Mouse (Mus musculus) hindbrain, embryonic 13.5 days (tissue): Measurements from ENCODE around the gene Pde4b. TPM values are rescaled to one million over a fixed set of nuclear protein-coding genes. Genes with fewer than 3 reads are reported as not detected.

ENCODE experiments used
- ATAC-seq: fragments of 200-750 bp; cut with Nextera tagmentation; 2 replicates; pipeline ENCODE4 v1.8.0; 2017; ENCODE audit warnings: moderate TSS enrichment; ENCODE audit not compliant: low FRiP score
- H3K27ac ChIP-seq: fragments of 300-500 bp; sonication (generic); 2 replicates; pipeline ENCODE4 v1.5.1; 2015; ENCODE audit warnings: inconsistent platforms, mild to moderate bottlenecking, moderate library complexity
- H3K27me3 ChIP-seq: fragments of 300-500 bp; sonication (generic); 2 replicates; pipeline ENCODE4 v1.6.1; 2015; ENCODE audit warnings: mild to moderate bottlenecking, inconsistent platforms
- H3K36me3 ChIP-seq: fragments of 300-500 bp; sonication (generic); 2 replicates; pipeline ENCODE4 v1.6.1; 2015; ENCODE audit warnings: mild to moderate bottlenecking, inconsistent platforms
- H3K4me1 ChIP-seq: fragments of 300-500 bp; sonication (generic); replicated peaks from 2 replicates; pipeline ENCODE4 v1.6.1; 2015; ENCODE audit warnings: inconsistent platforms
- H3K4me2 ChIP-seq: fragments of 300-500 bp; sonication (generic); 2 replicates; pipeline ENCODE4 v1.6.1; 2015; ENCODE audit warnings: inconsistent platforms, mild to moderate bottlenecking, moderate library complexity
- H3K4me3 ChIP-seq: fragments of 300-500 bp; sonication (generic); 2 replicates; pipeline ENCODE4 v1.5.1; 2015; ENCODE audit warnings: mild to moderate bottlenecking, inconsistent platforms
- H3K9ac ChIP-seq: fragments of 300-500 bp; sonication (generic); 2 replicates; pipeline ENCODE4 v1.6.1; 2015; ENCODE audit warnings: mild to moderate bottlenecking, inconsistent platforms
- H3K9me3 ChIP-seq: fragments of 300-500 bp; sonication (generic); 2 replicates; pipeline ENCODE4 v1.6.1; 2016; ENCODE audit warnings: inconsistent platforms
- WGBS: fragments of 180-500 bp; shearing (Covaris S2); methylation state at CpG from one replicate; pipeline ENCODE4 v1.1.7; 2015; 5-methylcytosine and 5-hydroxymethylcytosine counted together
- polyA plus RNA-seq: library from polyadenylated mRNA; unstranded; fragments of >200 nt; fragmentation: Nextera tagmentation; extraction: Ambion mirVana; gene quantifications from 2 replicates; pipeline ENCODE4 v1.2.1, GENCODE M21; 2015

Gene Pde4b
- polyA plus RNA-seq, 1 experiment from 2014 or later = 27.0 TPM

DNA sequence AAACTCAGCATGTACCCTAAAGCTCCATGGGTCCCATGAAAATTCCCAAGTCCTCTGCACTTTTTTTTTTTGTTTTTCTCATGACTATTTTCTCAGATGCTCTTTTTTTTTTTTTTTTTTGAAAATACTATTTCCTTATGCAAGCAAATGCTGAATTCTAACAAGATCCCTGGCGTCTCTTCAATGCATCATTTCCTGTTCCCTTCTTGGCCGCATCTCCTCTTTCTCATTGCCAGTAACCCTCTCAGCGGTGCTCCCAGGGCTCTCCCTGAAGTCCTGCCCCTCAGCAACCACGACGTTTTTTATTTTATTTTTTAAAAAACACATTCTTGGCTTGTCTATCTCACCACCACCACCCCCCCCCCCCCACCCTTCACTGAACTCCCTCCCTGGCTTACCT lies 408.1 kb downstream of the Pde4b start:
- Histone ChIP-seq H3K9ac (no peak overlapping the region), H3K27me3 (no peaks in the 10 kb centered on the region), H3K27ac (no peak overlapping the region), H3K36me3 (no peaks in the 10 kb centered on the region; the same call in 1 of the 2 replicates), H3K4me3 (no peak overlapping the region), H3K4me2 (no peak overlapping the region), H3K4me1 (peaks cover 8% of the 10 kb centered on the region), H3K9me3 (no peaks in the 10 kb centered on the region)
- 86% methylated on average over 5 of the region's 5 CpGs for WGBS
- no peak for ATAC-seq

DNA sequence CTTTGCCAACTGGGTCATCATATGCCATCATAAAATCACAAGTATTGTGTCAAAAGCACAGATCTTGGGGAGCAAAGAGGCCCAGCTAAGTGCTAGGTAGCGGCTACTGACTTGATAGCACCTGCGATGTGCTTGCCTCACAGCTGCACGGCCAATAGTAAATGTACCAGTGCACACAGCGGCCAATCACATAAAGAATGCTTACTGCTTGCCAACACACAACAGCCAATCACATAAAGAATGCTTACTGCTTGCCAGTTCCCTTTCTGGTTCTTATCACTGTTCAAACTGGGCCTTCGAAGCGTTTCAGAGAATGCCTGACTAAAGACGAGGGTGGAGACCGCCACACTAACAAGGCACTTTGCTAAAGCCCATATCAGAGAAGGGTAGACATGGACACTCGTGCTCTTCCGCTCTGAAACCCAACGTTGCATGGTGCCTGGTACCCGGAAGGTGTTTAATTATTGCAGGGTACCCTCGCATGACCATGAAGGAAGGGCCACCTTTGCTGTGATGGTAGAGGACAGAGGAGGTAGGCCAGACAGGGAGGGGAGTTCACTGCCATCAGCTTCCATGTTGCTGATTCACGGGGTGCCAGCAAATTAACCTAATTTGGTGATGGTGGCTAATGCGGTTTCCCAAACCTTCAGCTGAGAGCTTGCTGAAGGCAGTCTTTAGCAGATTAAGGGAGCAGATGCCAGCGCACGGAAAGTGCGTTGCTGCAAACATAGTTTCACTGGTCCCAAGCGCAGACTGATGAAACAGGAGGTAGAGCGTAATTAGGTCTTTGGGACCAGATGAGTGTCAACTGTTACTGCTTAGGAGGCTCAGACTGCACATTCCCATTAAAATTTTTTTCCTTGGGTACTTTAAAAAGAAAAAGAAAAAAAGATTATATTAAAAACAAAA lies 409.2 kb downstream of the Pde4b start:
- no peak overlapping the region for H3K9ac ChIP-seq
- ATAC-seq = no peak
- H3K4me2 ChIP-seq = no peak overlapping the region
- H3K9me3 ChIP-seq = no peaks in the 10 kb centered on the region
- no peak overlapping the region for H3K4me3 ChIP-seq
- no peak overlapping the region for H3K27ac ChIP-seq
- H3K4me1 ChIP-seq = peaks cover 8% of the 10 kb centered on the region
- H3K27me3 ChIP-seq = no peaks in the 10 kb centered on the region
- no peaks in the 10 kb centered on the region; the same call in 1 of the 2 replicates for H3K36me3 ChIP-seq
- 90% methylated on average over 20 of the region's 20 CpGs for WGBS

DNA sequence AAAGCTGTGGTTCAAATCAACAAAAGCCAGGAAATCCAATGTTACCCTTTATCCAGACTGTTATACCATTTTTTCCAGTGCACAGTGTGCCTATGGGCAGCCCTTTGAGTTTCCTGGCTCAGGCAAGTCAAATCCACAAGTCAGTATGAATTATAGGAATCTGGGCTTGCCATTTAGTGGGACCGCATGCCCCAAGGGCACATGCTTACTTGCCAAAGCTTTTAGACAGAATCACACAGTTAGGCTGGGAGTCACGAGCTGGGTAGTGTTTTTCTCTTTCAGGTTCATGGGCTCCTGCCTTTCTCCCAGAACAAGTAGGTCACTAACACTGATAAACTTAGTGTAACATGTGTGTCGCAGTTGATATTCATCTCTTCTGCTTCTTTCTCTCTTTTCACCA lies 409.9 kb downstream of the Pde4b start:
- Histone ChIP-seq H3K9me3 (no peaks in the 10 kb centered on the region), H3K9ac (no peak overlapping the region), H3K27ac (no peak overlapping the region), H3K36me3 (no peaks in the 10 kb centered on the region; the same call in 1 of the 2 replicates), H3K4me3 (no peak overlapping the region), H3K27me3 (no peaks in the 10 kb centered on the region), H3K4me2 (no peak overlapping the region), H3K4me1 (peaks cover 8% of the 10 kb centered on the region)
- no peak for ATAC-seq
- WGBS = 89% methylated on average over 3 of the region's 3 CpGs

DNA sequence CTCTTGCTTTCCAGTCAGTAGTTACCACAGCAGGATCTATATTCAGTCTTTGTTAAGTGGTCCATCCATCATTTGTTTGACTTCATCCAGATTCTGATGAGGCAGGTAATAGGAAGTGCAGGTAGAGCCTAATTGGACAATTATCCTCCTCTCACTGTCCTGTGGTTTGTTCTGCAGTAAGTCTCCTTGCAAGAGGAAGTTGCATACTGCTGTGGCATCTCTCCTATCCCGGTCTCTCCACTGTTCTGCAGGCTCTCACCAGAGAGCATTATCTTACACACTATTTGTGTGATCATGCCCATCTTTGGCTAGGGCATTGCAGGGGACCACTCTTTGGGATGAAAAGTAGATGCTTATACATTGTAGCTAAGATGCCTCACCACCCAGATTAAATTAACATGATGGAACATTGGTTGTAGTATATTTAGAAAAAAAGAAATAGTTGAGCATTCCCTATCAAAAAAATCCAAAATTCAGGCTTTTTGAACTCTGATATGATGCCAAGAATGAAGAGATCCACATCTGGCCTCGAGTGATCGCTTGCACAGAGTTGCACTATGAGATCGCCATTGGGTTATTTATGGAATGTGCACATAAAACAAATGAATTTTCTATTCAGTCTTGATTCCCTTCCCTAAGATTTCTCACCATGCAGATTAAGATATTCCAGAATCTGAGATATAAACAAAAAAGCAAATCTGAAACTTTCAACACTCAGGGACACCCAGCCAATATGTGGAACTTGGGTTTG lies 411.0 kb downstream of the Pde4b start:
- H3K9me3 ChIP-seq = no peaks in the 10 kb centered on the region
- no peaks in the 10 kb centered on the region for H3K4me1 ChIP-seq
- H3K27me3 ChIP-seq = no peaks in the 10 kb centered on the region
- ATAC-seq = no peak
- H3K9ac ChIP-seq = no peak overlapping the region
- no peak overlapping the region for H3K27ac ChIP-seq
- no peak overlapping the region for H3K4me3 ChIP-seq
- H3K4me2 ChIP-seq = no peak overlapping the region
- no peaks in the 10 kb centered on the region; the same call in 1 of the 2 replicates for H3K36me3 ChIP-seq
- WGBS = 88% methylated on average over 4 of the region's 4 CpGs

DNA sequence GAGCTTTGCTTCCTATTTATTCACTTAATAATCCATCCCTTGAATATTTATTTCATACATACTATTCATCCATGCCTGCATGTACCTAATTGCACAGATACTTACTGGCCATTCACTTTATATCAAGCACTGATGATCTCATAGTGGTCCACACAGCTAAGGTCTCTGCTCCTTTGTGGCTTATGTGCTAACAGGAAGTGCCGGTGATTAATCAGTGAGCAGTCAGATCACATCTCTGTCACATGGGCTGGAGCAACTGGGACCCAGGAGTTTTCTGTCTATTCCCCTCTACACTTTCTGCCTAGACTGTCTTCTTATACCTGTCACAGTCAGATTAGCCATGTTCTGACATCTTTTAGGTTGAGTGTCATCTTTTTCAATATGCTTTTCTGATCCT lies 411.6 kb downstream of the Pde4b start:
- WGBS = 91% methylated on average over 1 of the region's 1 CpGs
- ATAC-seq = no peak
- no peaks in the 10 kb centered on the region for H3K4me1 ChIP-seq
- H3K4me2 ChIP-seq = no peak overlapping the region
- no peaks in the 10 kb centered on the region for H3K9me3 ChIP-seq
- no peak overlapping the region for H3K9ac ChIP-seq
- no peaks in the 10 kb centered on the region; the same call in 1 of the 2 replicates for H3K36me3 ChIP-seq
- no peaks in the 10 kb centered on the region for H3K27me3 ChIP-seq
- H3K4me3 ChIP-seq = no peak overlapping the region
- H3K27ac ChIP-seq = no peak overlapping the region

DNA sequence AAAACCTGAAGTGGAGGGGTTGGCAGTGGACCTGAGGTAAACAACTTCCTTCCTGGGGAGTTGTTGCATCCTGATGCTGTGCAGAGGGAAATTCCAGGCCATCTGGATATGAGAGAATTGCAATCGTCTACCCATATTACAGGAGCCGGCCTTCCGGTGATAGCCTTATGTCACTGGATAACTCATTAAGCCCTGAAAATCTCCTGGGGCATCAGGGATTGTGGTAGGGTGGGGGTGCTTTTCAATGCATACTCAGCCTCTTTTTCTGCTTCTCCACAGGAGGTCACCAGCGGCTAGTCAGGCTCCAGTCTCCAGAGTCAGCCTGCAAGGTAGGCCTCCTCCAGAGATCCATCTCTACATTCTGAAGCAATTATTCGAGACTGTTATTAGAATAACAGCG lies 418.4 kb downstream of the Pde4b start:
- H3K36me3 ChIP-seq = 0 out of 2 replicates have a peak, but pooled peaks cover 3% of the 10 kb centered on the region
- WGBS = 38% methylated on average over 6 of the region's 6 CpGs
- no peaks in the 10 kb centered on the region for H3K27me3 ChIP-seq
- H3K4me2 ChIP-seq = no peak overlapping the region
- no peak overlapping the region for H3K4me3 ChIP-seq
- H3K9me3 ChIP-seq = no peaks in the 10 kb centered on the region
- 0 out of 2 replicates have a peak, but pooled peaks cover 4% of the 10 kb centered on the region for H3K4me1 ChIP-seq
- no peak for ATAC-seq
- no peak overlapping the region for H3K9ac ChIP-seq
- no peak overlapping the region for H3K27ac ChIP-seq

DNA sequence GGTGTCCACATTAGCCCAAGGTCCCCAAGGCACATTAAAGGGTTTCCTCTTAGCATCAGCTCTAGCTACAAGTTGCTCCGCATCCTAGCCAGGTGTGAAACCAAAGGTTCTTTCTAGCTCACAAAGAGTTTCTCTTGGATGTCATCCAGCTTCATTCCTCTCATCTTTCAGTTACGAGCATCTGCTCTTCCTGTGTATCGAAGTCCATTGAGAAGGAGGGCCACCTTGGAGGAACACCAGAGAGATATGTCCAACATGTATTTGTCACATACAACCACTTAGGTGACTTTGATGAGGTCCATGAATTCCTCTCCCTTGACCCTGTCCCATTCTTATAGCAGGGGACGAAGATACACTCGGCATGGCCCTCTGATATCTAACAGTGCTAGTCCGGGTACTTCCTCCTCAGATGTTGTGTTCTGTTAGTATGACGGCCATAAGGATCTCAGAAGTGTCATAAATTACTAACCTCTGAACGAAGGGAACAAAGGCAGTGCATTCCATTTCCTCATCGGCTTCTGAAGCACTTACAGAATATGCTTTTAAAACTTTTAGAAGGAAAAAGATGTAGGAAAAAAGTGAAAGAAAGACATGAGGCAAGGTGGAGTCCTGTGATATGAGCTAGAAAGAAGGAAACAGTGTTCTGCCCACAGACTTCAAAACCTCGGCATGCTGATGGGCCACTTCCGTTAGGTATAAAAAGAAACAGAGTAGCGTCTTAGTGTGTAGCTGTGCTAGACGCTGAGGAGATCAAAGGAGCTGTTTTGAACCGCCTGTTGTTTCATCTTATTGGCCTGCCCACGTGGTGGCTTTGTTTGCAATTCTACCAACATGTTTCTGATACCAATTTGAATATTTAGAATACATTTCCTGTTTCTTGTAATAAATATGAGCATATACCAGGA lies 419.3 kb downstream of the Pde4b start:
- H3K4me3 ChIP-seq = no peak overlapping the region
- H3K27ac ChIP-seq = no peak overlapping the region
- 82% methylated on average over 15 of the region's 15 CpGs for WGBS
- 0 out of 2 replicates have a peak, but pooled peaks cover 3% of the 10 kb centered on the region for H3K36me3 ChIP-seq
- no peaks in the 10 kb centered on the region for H3K27me3 ChIP-seq
- H3K4me1 ChIP-seq = peaks cover 13% of the 10 kb centered on the region
- no peaks in the 10 kb centered on the region for H3K9me3 ChIP-seq
- no peak overlapping the region for H3K4me2 ChIP-seq
- no peak for ATAC-seq
- no peak overlapping the region for H3K9ac ChIP-seq

DNA sequence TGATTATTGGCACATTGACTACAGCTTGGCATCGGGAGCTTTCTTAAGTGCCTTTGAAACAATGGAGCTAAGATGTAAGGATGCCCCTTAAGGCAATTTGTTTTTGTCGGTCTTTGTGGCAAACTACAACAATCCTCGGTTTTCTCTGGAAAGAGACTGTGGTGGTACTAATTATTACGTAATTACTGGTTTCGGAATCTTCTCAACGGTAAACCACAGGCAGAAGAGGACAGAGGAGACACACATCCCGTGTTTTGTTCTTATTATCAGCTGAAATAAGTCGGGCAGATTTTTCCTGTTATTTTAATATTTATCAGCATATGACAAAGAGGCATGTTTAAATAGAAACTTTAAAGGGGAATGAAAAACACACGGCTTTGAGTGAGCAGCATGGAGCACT lies 420.0 kb downstream of the Pde4b start:
- Histone ChIP-seq H3K9me3 (no peaks in the 10 kb centered on the region), H3K4me1 (peaks cover 20% of the 10 kb centered on the region), H3K9ac (no peak overlapping the region), H3K4me3 (no peak overlapping the region), H3K4me2 (no peak overlapping the region), H3K27me3 (no peaks in the 10 kb centered on the region), H3K36me3 (0 out of 2 replicates have a peak, but pooled peaks cover 3% of the 10 kb centered on the region), H3K27ac (no peak overlapping the region)
- no peak for ATAC-seq
- WGBS = 90% methylated on average over 9 of the region's 9 CpGs

DNA sequence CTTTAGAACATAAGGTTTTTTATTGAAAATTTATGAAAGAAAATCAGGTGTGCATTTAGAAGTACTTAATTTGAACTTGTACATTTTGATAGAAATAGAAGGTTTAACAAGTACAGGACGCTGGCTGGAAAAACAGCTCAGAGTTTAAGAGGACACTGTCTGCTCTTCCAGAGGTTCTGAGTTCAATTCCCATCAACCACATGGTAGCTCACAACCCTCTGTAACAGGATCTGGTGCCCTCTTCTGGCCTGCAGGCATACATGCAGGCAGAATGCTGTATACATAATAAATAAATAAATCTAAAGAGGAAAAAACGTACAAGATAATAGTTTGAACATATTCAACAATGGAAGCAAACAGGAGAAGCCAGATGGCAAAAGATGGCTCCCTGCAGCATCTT lies 420.4 kb downstream of the Pde4b start:
- no peak overlapping the region for H3K4me2 ChIP-seq
- H3K9ac ChIP-seq = no peak overlapping the region
- peaks cover 21% of the 10 kb centered on the region for H3K4me1 ChIP-seq
- ATAC-seq = no peak
- no peak overlapping the region for H3K27ac ChIP-seq
- no peaks in the 10 kb centered on the region for H3K27me3 ChIP-seq
- no peak overlapping the region for H3K4me3 ChIP-seq
- H3K9me3 ChIP-seq = no peaks in the 10 kb centered on the region
- 0 out of 2 replicates have a peak, but pooled peaks cover 3% of the 10 kb centered on the region for H3K36me3 ChIP-seq
- WGBS = 84% methylated on average over 2 of the region's 2 CpGs

DNA sequence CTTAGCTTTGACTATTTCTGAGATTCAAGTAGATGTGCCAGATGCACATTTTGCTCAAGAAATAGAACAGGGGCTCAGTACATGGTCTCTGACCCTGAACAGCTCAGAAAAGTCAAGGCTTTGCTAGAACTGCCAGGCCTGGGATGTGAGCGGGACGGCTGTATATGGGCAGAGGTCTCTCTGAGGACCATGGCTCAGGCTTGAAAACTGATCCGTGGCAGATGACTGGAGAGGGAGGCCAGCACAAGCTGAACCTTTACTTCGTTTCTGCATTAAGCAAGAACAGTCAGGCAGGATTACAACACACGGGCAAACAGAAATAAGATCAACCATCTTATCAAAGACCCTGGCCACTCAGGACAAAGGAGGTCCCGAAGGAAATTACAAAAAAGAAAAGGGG lies 422.7 kb downstream of the Pde4b start:
- Histone ChIP-seq H3K4me2 (no peak overlapping the region), H3K9me3 (no peaks in the 10 kb centered on the region), H3K27me3 (peaks cover 2% of the 10 kb centered on the region; the same call in 1 of the 2 replicates), H3K36me3 (0 out of 2 replicates have a peak, but pooled peaks cover 3% of the 10 kb centered on the region), H3K9ac (no peak overlapping the region), H3K4me1 (peaks cover 21% of the 10 kb centered on the region), H3K27ac (no peak overlapping the region), H3K4me3 (no peak overlapping the region)
- WGBS = 80% methylated on average over 6 of the region's 6 CpGs
- ATAC-seq = no peak

DNA sequence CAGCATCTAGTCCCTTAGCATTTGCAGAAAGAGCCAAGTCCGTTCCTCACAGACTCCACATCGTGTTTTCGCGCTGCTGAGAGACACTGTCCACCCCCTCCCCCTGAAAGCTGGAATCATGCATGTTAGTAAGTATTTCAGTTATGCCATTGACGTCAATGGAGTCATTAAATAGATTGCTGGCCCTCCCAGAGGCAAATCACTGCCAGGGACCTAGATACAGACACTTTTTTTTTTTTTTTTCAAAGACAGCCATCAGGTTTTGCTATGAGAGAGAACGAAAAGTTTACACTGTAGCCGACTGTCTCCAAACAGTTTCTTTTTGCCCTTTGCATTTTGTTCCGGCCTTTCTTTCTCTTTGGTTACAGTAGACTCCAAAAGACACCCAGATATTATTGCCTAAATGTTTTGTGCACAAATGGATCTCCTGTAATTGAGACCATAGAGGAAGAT lies 423.6 kb downstream of the Pde4b start:
- peak overlapping the region; percentile 59; the same call in 1 of the 2 replicates for H3K9ac ChIP-seq
- WGBS = 33% methylated on average over 8 of the region's 8 CpGs
- H3K36me3 ChIP-seq = 0 out of 2 replicates have a peak, but pooled peaks cover 3% of the 10 kb centered on the region
- peak overlapping the region; percentile 46 for H3K4me2 ChIP-seq
- ATAC-seq = peak; percentile 58; the same call in 1 of the 2 replicates
- peaks cover 21% of the 10 kb centered on the region for H3K4me1 ChIP-seq
- no peaks in the 10 kb centered on the region for H3K9me3 ChIP-seq
- H3K4me3 ChIP-seq = peak overlapping the region; percentile 14; the same call in 1 of the 2 replicates
- H3K27me3 ChIP-seq = peaks cover 5% of the 10 kb centered on the region; the same call in 1 of the 2 replicates
- H3K27ac ChIP-seq = peak overlapping the region; percentile 82
